Mouse (Mus musculus) CH12.LX (cell line): Measurements from ENCODE around the gene Dalrd3.

Experiments
- CTCF ChIP-seq, 2 experiments: IDR thresholded peaks in 1 of 2; conservative IDR thresholded peaks in 1 of 2; 2 replicates each; pipeline ENCODE4 v1.5.1; 2011 to 2012; ENCODE audit warnings: low read depth in 2 of 2, low read length in 2 of 2, improper control_type of control experiment in 1 of 2, inconsistent platforms in 1 of 2, mild to moderate bottlenecking in 1 of 2, moderate library complexity in 1 of 2
- EP300 ChIP-seq: IDR thresholded peaks from 2 replicates; pipeline ENCODE4 v1.6.1; 2011; ENCODE audit warnings: low read length, improper control_type of control experiment
- GABPA ChIP-seq: IDR thresholded peaks from 2 replicates; pipeline ENCODE4 v1.6.1; 2012; ENCODE audit warnings: low read depth, low read length, improper control_type of control experiment, inconsistent platforms; ENCODE audit not compliant: insufficient replicate concordance
- KAT2A ChIP-seq: IDR thresholded peaks from 2 replicates; pipeline ENCODE4 v1.6.1; 2012; ENCODE audit warnings: low read length, improper control_type of control experiment, inconsistent platforms; ENCODE audit not compliant: insufficient replicate concordance
- MYC ChIP-seq: IDR thresholded peaks from 2 replicates; pipeline ENCODE4 v1.6.1; 2011; ENCODE audit warnings: low read depth, mild to moderate bottlenecking, improper control_type of control experiment, low read length
- POLR2A ChIP-seq: IDR thresholded peaks from 2 replicates; pipeline ENCODE4 v1.6.1; 2011; ENCODE audit warnings: low read depth, mild to moderate bottlenecking, improper control_type of control experiment, low read length
- RCOR1 ChIP-seq: conservative IDR thresholded peaks from 2 replicates; pipeline ENCODE4 v1.6.1; 2012; ENCODE audit warnings: low read depth, mild to moderate bottlenecking, inconsistent platforms, low read length, improper control_type of control experiment
- ZC3H11A ChIP-seq: IDR thresholded peaks from 2 replicates; pipeline ENCODE4 v1.6.1; 2012; ENCODE audit warnings: low read depth, mild to moderate bottlenecking, inconsistent platforms, low read length, improper control_type of control experiment
- ZMIZ1 ChIP-seq: IDR thresholded peaks from 2 replicates; pipeline ENCODE4 v1.6.1; 2012; ENCODE audit warnings: low read depth, mild to moderate bottlenecking, inconsistent platforms, low read length, improper control_type of control experiment

GRCm38 (mm10) chr9:108545986-108546385 is 23.7 kb upstream of the Dalrd3 start:
- no peak for TF ChIP-seq CTCF (conservative IDR thresholded peaks at IDR 0.05 in 1 of 2, IDR thresholded peaks at IDR 0.05 in 1 of 2; ENCODE audit: low read depth in 2 of 2, low read length in 2 of 2)
- TF ChIP-seq MYC, result no peak
- no peak for TF ChIP-seq KAT2A
- TF ChIP-seq ZC3H11A, result no peak
- TF ChIP-seq POLR2A, result no peak
- TF ChIP-seq GABPA, result no peak
- no peak for TF ChIP-seq RCOR1
- no peak for TF ChIP-seq ZMIZ1
- no peak for TF ChIP-seq EP300
